15 mouse cellular contexts compared by ENCODE assay signal in genomic region chr3:60712896-60713295, GRCm38 (mm10).
"Had no signal": no experiment of that assay in that cellular context is flagged by ENCODE, and none has a peak within 500 bp of the region (broad histone marks: within the 10 kb centered on the region; RNA-seq: fewer than 3 reads in every experiment).

No protein-coding gene starts in this region.

- H3K4me1 ChIP-seq: neural tube, embryonic 13.5 days; neural tube, embryonic 15.5 days; stomach, embryonic 15.5 days had no signal

- DNase-seq: retina, postnatal 1 day; right cerebral cortex, adult 18-20 months; right cerebral cortex, postnatal 14 days; right cerebral cortex, postnatal 25 days; right cerebral cortex, postnatal 4 days; spleen, adult 18-20 months; thymus, adult 18-20 months; thymus, adult 2 months; thymus, postnatal 14 days; thymus, postnatal 25 days; thymus, postnatal 36 days; thymus, postnatal 4 days had no signal

- H3K4me3 ChIP-seq: neural tube, embryonic 13.5 days; neural tube, embryonic 15.5 days; stomach, embryonic 15.5 days had no signal
